Mouse (Mus musculus): Measurements from ENCODE around the gene Dapk3.
"Not testable (repeated sequence)": the region's sequence is repeated elsewhere in the genome, so short reads cannot be mapped to it uniquely, and the experiment has no call there.

The Dapk3 gene

DNA sequence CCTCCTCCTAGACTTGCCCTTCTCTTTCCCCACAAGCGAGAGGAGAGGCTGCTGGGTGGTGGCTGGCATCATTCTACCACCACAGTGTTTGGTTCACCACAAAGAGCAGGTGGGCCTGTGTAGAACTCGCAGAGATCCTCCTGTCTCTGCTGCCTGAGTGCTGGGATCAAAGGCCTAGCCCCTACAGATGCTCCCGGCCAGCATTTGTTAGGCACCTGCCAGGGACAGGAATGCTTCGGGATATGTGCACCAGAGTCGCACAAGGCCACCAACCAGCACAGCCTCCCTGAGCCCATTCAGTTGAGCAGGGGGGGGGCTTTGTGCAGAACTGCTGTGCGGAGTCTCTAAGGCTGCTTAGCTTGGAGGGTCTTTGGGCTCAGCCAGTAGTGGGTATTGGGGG lies 37.5 kb upstream of the Dapk3 start:
- no peak for ATAC-seq (ENCODE audit: insufficient number of reproducible peaks, low FRiP score, low TSS enrichment)

DNA sequence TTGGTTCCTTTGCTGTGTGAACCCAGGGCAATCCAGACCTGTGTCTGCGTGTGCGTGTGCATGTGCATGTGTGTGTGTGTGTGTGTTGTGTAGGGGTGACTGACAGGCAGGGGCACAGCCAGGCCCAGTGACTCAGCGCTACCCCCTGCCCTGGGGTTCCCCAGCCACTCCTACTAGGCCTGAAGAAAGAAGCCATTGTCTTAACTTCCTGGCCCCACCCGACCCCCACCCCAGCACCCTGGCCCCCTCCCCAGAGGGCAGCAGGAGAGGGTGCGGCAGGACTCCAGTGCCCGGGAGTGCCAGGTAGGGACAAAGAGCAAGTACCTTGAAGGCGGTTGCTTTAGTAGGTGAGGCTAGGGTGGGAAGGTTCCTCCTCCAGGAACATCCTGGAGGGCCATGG lies 37.0 kb upstream of the Dapk3 start:
- no peak for ATAC-seq (ENCODE audit: insufficient number of reproducible peaks, low FRiP score, low TSS enrichment)

DNA sequence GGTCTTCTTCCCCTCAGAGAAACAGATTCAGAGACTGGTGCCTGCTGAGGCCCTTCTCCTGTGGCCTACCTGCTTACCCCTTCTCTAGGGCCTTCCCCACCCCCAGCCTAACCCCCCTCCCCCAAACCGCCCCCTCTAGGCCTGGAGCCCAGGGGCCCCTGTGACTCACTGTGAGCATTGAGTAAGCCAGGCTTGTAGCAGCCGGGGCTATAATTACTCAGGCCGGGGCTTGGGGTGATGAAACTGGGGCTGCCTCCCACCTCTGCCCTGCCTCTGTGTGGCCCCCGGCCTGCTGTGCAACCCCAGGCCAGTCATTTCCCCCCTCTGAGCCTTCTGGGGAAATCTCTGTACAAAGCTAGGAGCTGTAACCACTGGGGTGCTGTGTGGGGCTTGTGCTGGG lies 36.5 kb upstream of the Dapk3 start:
- no peak for ATAC-seq (ENCODE audit: insufficient number of reproducible peaks, low FRiP score, low TSS enrichment)

DNA sequence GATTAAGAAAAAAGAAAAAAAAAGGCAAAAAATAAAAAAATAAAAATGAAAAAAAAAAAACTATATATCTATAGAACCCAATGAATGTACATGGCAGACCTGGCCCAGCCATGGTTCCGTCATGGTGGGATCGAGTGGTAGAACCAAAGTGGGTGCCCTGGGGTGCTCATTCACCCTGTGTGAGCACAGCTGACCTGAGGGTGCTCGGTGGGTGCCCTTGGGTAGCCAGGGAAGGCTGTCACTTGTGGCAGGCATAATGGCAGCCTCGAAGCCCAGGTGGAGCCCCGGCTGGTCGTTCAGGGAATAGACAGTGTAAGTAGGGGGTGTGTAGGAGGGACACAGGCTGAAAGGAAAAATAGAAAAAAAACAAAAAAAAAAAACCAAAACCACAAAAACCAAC lies 31.5 kb upstream of the Dapk3 start:
- ATAC-seq (ENCODE audit: insufficient number of reproducible peaks, low FRiP score, low TSS enrichment): no peak

DNA sequence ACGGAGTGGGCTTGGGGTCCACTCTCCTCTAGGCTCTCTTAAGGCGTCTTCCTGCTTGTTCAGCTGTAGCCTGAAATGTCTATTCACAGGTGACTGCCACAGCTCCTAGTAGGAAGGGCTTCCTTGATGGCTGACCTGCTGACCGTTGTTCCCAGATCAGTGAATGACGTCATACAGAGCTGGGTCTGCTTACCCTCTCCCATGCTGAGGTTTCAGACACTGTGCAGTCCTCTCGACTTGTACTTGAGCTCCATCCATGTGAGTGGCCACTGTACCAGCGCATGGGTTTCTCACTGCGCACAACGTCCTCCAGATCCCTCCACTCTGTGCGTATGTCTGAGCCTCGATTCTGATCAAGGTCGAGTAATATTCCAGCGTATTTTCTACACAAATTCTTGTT lies 30.2 kb upstream of the Dapk3 start:
- no peak for ATAC-seq (ENCODE audit: insufficient number of reproducible peaks, low FRiP score, low TSS enrichment)

DNA sequence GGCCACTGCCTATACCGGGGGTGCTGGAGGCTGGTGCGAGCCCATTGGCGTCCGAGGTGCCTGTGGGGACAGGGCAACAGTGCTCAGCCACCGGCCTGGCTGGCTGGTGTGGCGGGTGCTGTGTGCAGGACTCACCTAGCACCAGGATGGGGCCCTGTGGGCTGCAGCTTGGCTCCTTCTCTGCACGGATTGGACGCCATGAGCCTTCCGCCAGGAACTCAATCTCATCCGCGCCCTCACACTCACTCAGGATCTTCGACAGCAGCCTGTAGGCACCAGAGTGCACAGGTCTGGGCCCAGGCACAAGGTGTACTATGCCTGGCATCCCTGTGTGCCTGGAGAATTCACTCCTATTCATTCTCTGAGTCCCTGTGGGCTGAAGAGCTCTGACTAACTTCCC lies 28.5 kb upstream of the Dapk3 start:
- ATAC-seq (ENCODE audit: insufficient number of reproducible peaks, low FRiP score, low TSS enrichment): no peak

DNA sequence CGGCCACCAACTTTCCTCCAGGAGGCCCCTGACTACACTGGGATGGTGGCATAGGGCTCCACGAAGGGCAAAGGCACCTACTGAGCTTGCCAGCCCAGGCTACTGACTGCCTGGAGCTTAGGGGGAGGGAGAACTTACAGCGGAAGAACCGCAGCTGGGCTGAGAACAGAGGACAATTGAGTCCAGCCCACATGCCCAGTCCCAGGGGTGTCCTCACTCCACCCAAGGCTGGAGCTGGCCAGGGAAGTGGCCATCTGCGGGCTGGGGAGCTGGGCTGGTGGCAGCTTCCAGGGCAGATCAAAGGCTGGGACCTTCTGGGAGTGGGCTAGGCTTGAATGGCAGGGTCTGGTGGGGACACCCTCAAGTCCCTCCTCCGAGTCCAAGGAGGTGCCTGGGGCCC lies 28.1 kb upstream of the Dapk3 start:
- no peak for ATAC-seq (ENCODE audit: insufficient number of reproducible peaks, low FRiP score, low TSS enrichment)

DNA sequence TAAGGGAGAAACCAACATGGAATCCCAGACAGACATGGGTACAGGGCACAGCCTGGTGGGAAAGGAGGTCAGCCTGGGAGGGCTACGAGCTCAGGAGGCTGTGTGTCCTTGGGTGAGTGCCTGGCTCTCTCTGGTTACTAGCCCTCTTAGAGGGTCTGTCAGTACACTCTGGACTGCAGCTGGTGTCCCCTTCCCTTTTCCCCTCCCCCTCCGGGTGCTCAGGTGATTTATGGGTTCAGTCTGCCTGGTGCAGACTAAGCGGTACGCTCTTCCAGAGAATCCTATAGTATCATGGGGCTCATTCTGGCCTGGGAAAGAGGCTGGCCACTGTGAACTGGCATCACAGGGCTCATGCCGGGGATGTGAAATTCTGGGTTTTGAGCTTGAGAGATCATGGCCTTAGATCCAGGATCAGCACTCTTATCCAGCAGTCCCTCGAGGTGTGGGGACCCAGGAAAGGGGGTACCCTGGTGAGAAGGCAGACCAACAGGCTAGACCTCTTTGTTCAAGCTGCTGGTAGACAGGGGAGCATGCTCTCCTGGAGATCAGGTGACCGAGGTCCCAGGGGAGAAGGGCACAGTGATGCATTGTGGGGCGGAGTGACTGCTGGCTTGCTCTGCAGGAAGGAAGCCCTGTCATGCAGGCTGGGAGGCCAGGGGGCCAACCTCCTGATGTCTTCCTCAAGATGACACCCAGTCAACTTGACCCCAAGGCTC lies 21.0 kb upstream of the Dapk3 start:
- ATAC-seq (ENCODE audit: insufficient number of reproducible peaks, low FRiP score, low TSS enrichment): no peak

DNA sequence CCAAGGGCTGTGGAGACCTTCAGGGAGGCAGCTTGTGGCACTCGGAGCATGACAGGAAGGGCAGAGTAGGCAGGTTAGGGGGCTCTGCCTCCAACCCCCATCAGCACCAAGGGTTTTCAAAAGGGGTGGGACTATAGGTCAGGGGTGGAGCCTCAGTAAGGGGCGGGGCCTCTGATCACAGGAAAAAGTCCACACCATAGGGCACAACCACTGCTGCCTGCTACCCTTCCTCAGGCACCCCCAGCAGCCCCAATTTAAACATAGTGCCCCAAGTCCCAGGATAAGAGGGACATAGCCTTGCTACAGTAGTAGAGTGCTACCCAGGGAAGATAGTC lies 20.5 kb upstream of the Dapk3 start:
- no peak for ATAC-seq (ENCODE audit: insufficient number of reproducible peaks, low FRiP score, low TSS enrichment)

DNA sequence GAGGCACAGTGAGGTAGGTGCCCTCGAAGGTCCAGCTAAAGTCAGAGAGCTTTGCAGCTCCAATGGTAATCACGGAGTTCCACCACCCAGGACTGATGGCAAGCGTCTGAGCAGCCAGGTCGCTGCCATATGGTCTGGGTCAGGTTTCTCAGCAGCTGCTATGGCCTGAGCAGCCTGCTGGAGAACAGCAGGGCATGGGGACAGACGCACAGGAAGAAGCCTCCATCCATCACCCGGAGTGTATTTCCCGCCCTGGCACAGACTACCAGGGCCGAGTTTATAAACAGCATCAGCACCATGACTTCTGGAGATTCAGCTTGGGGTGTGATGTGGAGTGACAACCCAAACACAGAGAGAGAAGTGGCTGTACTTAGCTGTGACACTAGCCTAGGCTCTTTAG lies 17.7 kb upstream of the Dapk3 start:
- ATAC-seq (ENCODE audit: insufficient number of reproducible peaks, low FRiP score, low TSS enrichment): no peak; the same call in 1 of the 2 replicates

DNA sequence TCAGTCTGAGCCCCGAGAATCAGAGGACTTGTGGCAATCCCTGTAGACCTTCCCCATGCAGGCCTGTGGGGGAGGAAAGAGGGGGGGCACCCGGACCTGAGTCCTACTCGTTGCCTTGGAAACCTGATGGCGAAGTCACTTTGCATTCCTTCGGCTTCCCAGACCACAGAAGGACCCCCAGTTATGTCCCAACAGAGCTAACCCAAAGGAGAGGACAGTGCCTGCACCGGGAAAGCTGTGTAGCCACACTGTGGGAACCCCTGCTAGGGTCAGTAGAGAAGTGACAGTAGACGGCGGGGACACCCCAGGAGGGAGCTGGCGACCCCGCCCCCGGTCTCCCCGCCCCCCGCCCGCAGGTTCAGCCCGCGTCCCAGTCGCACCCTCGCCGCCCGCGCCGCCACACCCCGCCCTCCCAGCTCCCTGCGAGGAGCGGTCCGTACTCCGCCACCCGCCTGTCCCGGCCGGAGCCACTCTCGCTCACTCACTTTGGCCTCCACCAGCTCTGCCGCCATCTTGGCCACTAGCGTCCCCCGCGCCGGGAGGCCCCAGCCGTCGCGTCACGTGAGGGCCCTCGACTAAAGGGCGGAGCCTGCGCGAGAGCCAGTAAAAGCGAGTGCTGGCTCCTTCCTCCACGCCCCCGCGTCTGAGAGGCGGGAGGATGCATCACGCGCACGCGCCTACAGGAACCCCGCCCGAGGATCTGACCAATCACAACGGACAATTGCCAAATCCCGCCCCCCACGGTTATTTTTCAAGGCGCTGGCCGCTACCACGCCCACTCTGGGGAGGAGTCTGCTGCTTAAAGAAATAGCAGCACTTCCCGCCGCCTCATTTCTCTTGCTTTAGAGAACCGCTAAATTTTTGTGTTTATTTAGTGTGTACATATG lies 15.4 kb upstream of the Dapk3 start, which contains the start of gene Pias4:
Gene Pias4 (minus strand): TSS at position 724 of the 887 bp plus-strand sequence.
- ATAC-seq (ENCODE audit: insufficient number of reproducible peaks, low FRiP score, low TSS enrichment): peak; percentile 66

DNA sequence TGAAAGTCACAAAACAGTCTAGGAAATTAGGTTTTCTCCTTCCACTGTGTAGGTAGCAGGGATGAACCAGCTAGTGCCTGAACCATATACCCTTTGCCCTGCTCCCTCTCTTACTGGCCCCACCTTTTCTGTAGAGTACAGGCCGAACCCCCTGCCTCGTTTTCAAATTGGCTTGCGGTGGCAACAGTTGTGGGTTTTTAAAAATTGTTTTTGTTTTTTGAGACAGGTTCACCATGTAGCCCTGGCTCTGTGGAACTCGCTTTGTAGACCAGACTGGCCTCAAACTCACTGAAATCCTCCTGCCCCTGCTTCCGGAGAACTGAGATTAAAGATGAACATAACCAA lies 14.7 kb upstream of the Dapk3 start:
- peak; percentile 33; the same call in 1 of the 2 replicates for ATAC-seq (ENCODE audit: insufficient number of reproducible peaks, low FRiP score, low TSS enrichment)

DNA sequence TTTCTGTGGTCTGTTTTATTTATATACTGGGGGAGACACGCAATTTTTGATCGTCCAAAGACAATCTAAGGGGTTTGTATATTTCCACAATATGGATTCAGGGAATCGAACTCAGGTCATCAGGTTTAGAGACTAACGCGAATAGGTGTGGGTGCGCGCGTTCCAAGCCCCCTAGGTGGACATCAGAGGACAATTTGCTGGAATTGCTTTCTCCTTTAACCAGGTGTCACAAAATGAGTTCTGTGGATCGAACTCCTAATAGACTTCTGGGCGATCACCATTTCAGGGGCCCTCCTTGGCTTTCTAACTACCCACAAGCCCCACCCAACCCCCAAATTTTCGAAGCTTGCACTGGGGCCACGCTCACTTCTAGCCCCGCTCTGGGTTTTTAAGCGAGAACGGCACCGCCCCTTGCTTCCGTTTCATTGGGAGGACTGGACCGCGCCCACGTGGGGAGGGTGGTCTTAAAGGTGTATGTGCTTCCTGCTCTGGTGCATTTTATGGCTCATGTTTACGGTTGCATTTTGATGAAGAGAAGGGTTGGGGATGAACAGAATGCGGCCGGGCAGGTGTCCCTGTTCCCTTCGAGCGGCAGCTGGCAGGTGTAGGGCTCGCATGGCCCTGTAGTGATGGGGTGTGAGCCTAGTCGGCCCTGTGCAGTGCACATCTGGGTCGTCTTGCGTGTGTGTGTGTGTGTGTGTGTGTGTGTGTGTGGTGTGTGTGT lies 14.1 kb upstream of the Dapk3 start:
- ATAC-seq (ENCODE audit: insufficient number of reproducible peaks, low FRiP score, low TSS enrichment): peak; percentile 31; the same call in 1 of the 2 replicates

DNA sequence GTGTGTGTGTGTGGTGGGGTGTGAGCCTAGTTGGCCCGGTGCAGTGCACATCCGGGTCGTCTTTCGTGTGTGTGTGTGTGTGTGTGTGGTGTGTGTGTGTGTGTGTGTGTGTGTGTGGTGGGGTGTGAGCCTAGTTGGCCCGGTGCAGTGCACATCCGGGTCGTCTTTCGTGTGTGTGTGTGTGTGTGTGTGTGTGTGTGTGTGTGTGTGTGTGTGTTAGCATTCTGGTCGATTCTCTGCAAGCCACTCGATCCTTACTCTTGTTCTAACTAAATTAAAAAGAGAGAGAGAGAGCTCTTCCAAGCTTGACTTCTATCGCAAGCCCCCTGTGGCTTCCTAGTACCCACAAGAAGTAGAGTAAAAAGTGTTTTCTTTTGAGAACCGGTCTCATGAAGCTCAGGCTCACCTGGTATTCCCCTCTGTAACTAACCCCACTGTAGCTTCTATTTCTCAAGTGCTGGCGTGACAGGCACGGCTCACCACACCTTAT lies 13.3 kb upstream of the Dapk3 start:
- not testable (repeated sequence) for ATAC-seq (ENCODE audit: insufficient number of reproducible peaks, low FRiP score, low TSS enrichment)

DNA sequence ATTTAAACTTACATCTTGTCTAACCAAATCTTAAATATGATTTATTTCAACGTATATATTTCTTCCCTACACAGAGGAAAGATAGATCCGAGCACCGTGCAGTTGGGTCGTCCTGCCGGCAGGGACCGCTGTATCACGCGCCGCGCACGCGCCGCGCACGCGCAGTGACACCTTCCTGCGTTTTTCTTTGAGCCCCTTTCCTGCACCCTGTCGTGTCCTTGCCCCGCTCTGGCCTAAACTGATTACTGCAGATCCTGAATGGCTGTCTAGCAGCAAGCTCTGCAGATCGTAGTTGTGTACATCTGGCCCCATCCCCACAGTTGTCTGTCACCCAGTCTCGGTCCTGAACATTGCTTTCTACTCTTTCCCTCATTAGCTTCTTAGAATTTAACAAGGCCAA lies 9.7 kb upstream of the Dapk3 start:
- no peak for ATAC-seq (ENCODE audit: insufficient number of reproducible peaks, low FRiP score, low TSS enrichment)

DNA sequence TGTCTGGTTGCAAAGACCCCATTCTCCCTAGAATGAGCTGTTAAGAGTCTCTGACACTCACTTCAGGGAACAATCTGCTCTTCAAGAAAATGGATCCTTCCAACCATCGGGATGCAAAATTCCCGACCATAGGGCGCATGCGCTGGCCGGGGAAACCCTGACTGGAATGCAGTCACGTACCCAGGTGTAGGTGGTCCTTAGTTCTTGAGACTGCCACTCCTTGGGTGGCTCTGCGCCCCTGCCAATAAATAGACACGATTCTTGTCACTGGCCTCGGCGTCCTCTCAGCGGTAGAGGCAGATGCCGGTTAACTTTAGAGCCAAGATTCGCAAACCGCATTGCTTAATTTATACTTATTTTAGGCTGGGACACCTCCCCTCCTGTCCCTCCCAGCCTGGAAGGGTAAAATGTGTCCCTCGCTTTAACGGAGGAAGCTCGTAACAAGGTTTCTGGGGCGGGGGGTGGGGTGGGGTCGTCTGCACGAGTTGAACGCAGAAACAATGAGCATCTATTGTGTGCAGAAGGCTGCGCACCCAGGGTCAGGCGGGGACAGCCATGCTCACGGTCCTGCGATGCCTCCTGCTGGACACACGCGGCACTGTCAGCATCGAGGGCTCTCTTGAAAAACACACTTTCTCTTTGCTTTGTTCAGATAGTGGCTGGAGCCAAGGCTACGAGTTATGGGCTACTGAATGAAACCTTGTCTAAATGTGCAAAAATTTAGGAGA lies 8.0 kb upstream of the Dapk3 start:
- peak; percentile 21; the same call in 1 of the 2 replicates for ATAC-seq (ENCODE audit: insufficient number of reproducible peaks, low FRiP score, low TSS enrichment)

DNA sequence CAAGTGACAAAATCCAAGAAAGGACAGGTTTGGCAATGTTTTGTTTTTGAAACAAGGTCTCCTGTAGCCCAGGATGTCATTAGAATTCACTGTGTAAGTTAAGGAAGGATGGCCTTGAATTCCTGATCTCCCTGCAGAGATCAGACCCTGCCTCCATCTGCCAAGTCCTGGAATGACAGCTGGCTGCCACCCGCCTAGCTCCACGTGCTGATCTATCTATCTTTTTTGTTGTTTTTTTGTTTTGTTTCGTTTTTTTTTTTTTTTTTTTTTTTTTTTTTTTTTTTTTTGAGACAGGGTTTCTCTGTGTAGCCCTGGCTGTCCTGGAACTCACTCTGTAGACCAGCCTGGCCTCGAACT lies 7.5 kb upstream of the Dapk3 start:
- not testable (repeated sequence) for ATAC-seq (ENCODE audit: insufficient number of reproducible peaks, low FRiP score, low TSS enrichment)

DNA sequence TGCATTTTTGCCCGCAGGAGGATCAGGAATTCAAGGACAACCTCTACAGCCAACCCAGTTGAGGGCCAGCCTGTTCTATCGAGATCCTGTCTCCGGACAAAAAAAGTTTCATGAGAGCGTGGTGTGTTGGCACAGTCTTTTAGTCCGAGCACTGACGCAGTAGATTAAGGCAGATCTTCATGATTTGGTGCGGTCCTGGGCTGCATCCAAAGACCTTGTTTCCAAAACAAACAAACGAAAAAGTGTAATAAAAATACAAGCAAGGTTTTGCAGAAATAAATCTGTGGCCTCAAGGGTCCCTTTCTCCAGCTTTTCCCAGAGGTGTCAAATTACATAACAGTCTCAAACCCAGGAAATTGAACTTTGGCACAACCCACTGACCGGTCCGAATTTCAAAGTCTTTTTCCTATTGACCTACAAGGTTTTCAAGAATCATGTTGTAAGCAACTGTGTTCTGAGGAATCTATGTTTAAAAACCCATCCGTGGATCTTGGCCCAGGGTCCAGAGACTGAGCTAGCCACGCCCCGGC lies 6.8 kb upstream of the Dapk3 start:
- no peak for ATAC-seq (ENCODE audit: insufficient number of reproducible peaks, low FRiP score, low TSS enrichment)

DNA sequence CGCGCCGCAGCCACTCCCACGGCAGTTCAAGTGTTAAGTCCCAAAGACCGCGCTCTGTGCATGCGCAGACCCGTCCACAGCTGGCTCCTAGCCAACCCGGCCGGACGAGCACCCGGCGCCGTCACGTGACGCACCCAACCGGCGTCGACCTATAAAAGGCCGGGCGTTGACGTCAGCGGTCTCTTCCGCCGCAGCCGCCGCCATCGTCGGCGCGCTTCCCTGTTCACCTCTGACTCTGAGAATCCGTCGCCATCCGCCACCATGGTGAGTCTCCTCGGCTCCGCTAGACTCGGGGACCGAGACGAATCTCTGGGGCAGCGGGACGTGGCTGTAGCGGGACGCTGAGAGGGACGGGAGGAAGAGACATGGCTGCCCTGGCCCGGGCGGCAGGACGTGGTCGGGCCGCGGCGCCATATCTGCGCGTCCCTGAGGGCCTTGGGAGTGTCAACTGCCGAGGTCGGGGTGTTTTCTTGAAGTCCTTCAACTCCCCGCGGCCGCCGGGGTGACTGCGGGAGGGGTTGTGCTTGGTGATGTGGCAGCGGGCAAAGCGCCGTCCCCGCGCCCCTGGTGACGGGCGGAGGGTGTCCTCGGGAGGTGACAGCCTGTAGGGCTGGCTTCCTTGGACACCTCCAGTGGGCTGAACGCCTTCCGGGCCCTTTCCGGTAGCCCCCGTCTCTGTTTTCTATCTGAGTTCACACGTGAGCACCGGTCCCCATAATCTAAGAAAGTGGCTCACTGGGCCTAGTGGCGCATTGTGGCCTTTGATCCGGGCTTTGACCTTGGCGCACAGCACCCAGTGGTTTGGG lies 6.1 kb upstream of the Dapk3 start, which contains the start of gene Eef2:
Gene Eef2 (plus strand): TSS at position 166 of the 806 bp plus-strand sequence.
- peak; percentile 36 for ATAC-seq (ENCODE audit: insufficient number of reproducible peaks, low FRiP score, low TSS enrichment)

All from cerebellum, adult (tissue).